Mouse (Mus musculus) embryonic stem cell, embryonic (primary cell): ENCODE measurements at regions not wholly inside any gene's neighbourhood (a gene's known extent, or its start where the extent isn't known, plus 50 kb on each side); places are given as distances from the start of the nearest gene placed in this dataset.

Experiments used
- CTCF ChIA-PET, 4 experiments: fragments of 300-600 bp in 2 of 4; fragments of 350-600 bp in 2 of 4; sonication (Branson Sonifier 250); formaldehyde crosslinking; loops; one replicate each; lab custom pipeline; 2022; ENCODE audit warnings: inconsistent platforms in 2 of 4; lab: Charles Lee
- POLR2A ChIA-PET, 4 experiments: fragments of 300-600 bp in 2 of 4; fragments of 350-600 bp in 2 of 4; sonication (Branson Sonifier 250); formaldehyde crosslinking; loops; one replicate each; lab custom pipeline; 2022; ENCODE audit warnings: antibody characterized with exemption in 4 of 4, inconsistent platforms in 1 of 4; lab: Charles Lee

GRCm38 (mm10) chr1:23171336-23171735, 69.3 kb upstream of the 4933415F23Rik start:
- CTCF ChIA-PET: interaction anchor here in 3 of 4 experiments (0.6 to 0.7 kb wide), 6 partner anchors 211 to 1730 kb away, joined by 3 to 14 read pairs (median 6); no protein-coding TSS in a partner anchor
- POLR2A ChIA-PET: no interaction called here

- POLR2A ChIA-PET: no interaction called here
- CTCF ChIA-PET: interaction anchor here in 2 of 4 experiments (0.7 kb wide), 2 partner anchors 36 to 246 kb away, joined by 3 to 4 read pairs; no protein-coding TSS in a partner anchor
Measured at GRCm38 (mm10) chr1:23170711-23171110, 68.7 kb upstream of the 4933415F23Rik start.

- POLR2A ChIA-PET: no interaction called here
- CTCF ChIA-PET: no interaction called here
Measured at GRCm38 (mm10) chr1:23168504-23168903, 66.5 kb upstream of the 4933415F23Rik start.

GRCm38 (mm10) chr1:23163371-23163935, 61.4 kb upstream of the 4933415F23Rik start:
- ChIA-PET CTCF (no interaction called here), POLR2A (no interaction called here)

- POLR2A ChIA-PET: no interaction called here
- CTCF ChIA-PET: no interaction called here
Measured at GRCm38 (mm10) chr1:23162766-23163165, 60.7 kb upstream of the 4933415F23Rik start.
